Mouse (Mus musculus): ENCODE data around the gene Itpr1.
"Not testable (repeated sequence)": the region's sequence is repeated elsewhere in the genome, so short reads cannot be mapped to it uniquely, and the experiment has no call there.

Itpr1 gene

GRCm38 (mm10) chr6:108545464-108545863 lies 332.6 kb downstream of the Itpr1 start:
- no peak for DNase-seq (ENCODE audit: low spot score)

GRCm38 (mm10) chr6:108548413-108548812 lies 335.5 kb downstream of the Itpr1 start:
- no peak for DNase-seq (ENCODE audit: low spot score)

GRCm38 (mm10) chr6:108549495-108549935 lies 336.6 kb downstream of the Itpr1 start:
- DNase-seq (ENCODE audit: low spot score): no peak

GRCm38 (mm10) chr6:108551725-108552620 lies 339.1 kb downstream of the Itpr1 start:
- no peak for DNase-seq (ENCODE audit: low spot score)

GRCm38 (mm10) chr6:108553013-108553412 lies 340.1 kb downstream of the Itpr1 start:
- no peak for DNase-seq (ENCODE audit: low spot score)

GRCm38 (mm10) chr6:108553536-108553935 lies 340.6 kb downstream of the Itpr1 start:
- DNase-seq (ENCODE audit: low spot score): no peak

- no peak for DNase-seq (ENCODE audit: low spot score)
Measured at GRCm38 (mm10) chr6:108554389-108554788, 341.5 kb downstream of the Itpr1 start.

GRCm38 (mm10) chr6:108554878-108555277 lies 342.0 kb downstream of the Itpr1 start:
- no peak for DNase-seq (ENCODE audit: low spot score)

GRCm38 (mm10) chr6:108557576-108558322 lies 344.9 kb downstream of the Itpr1 start:
- DNase-seq (ENCODE audit: low spot score): no peak

GRCm38 (mm10) chr6:108559226-108559625 lies 346.3 kb downstream of the Itpr1 start:
- DNase-seq (ENCODE audit: low spot score): not testable (repeated sequence)

- DNase-seq (ENCODE audit: low spot score): no peak
Measured at GRCm38 (mm10) chr6:108562971-108563370, 350.1 kb downstream of the Itpr1 start.

GRCm38 (mm10) chr6:108565447-108565846 lies 352.6 kb downstream of the Itpr1 start:
- DNase-seq (ENCODE audit: low spot score): not testable (repeated sequence)

GRCm38 (mm10) chr6:108566549-108566948 lies 353.7 kb downstream of the Itpr1 start:
- DNase-seq (ENCODE audit: low spot score): no peak

- DNase-seq (ENCODE audit: low spot score): peak; percentile 49
Measured at GRCm38 (mm10) chr6:108569460-108570187, 356.7 kb downstream of the Itpr1 start.

- peak; percentile 29 for DNase-seq (ENCODE audit: low spot score)
Measured at GRCm38 (mm10) chr6:108570351-108571041, 357.6 kb downstream of the Itpr1 start.

- DNase-seq (ENCODE audit: low spot score): peak; percentile 77
Measured at GRCm38 (mm10) chr6:108571042-108571590, 358.2 kb downstream of the Itpr1 start.

- DNase-seq (ENCODE audit: low spot score): no peak
Measured at GRCm38 (mm10) chr6:108572646-108573045, 359.8 kb downstream of the Itpr1 start.

GRCm38 (mm10) chr6:108577056-108577455 lies 364.2 kb downstream of the Itpr1 start:
- no peak for DNase-seq (ENCODE audit: low spot score)

GRCm38 (mm10) chr6:108588426-108588825 lies 375.5 kb downstream of the Itpr1 start:
- no peak for DNase-seq (ENCODE audit: low spot score)

- DNase-seq (ENCODE audit: low spot score): no peak
Measured at GRCm38 (mm10) chr6:108592227-108592626, 379.3 kb downstream of the Itpr1 start.

- no peak for DNase-seq (ENCODE audit: low spot score)
Measured at GRCm38 (mm10) chr6:108592636-108593035, 379.7 kb downstream of the Itpr1 start.
